Mouse (Mus musculus) adrenal gland, postnatal 14 days (tissue): ENCODE results near the gene Vmn2r51. TPM values are rescaled to one million over a fixed set of nuclear protein-coding genes. Genes with fewer than 3 reads are reported as not detected.
"Not testable (repeated sequence)": the region's sequence is repeated elsewhere in the genome, so short reads cannot be mapped to it uniquely, and the experiment has no call there.

Experiments
- DNase-seq: peaks from one replicate; pipeline ENCODE4 v3.0.0; 2021; ENCODE audit warnings: mixed read lengths
- long read RNA-seq, 2 experiments: library from polyadenylated mRNA; stranded (forward); transcript quantifications; one replicate each; pipeline ENCODE4 v2.0.0; 2021
- total RNA-seq: library from RNA; stranded (reverse); gene quantifications from 2 replicates; pipeline ENCODE4 v1.2.3, GENCODE M21; 2021

Vmn2r51 gene
- total RNA-seq: not detected in 2 replicates
- long read RNA-seq, experiment 1: 0 reads
- long read RNA-seq, experiment 2: 0 reads

DNA sequence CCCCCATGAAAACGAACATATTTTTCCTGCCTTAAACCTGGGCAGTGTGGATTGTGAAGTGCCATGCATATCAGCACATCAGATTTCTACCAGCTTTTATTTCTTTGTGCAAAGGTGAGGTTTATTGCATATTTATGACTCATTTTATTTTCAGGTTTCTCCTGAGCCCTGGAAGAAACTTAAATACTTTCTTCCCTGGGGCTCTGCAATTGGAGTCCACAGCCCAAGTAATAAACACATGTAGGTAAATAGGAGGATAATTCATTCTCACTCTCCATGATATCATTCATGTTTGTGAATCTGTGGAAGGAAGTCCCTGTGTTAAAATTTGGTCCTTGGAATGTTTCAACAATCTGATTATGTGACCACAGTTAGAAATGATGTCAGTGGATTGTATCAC is at the start of gene Vmn2r51:
TSS of gene Vmn2r51 (minus strand) at position 101 of the 400 bp plus-strand sequence.
- DNase-seq: not testable (repeated sequence)

DNA sequence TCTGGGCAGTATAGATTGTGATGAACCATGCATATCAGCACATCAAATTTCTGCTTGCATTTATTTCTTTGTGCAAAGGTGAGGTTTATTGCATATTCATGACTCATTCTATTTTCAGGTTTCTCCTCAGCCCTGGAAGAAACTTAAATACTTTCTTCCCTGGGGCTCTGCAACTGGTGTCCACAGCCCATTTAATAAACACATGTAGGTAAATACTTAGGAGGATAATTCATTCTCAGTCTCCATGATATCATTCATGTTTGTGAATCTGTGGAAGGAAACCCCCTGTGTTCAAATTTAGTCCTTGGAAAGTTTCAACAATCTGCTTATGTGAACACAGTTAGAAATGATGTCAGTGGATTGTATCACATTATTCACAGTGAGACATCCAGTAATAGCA is 52.3 kb downstream of the Vmn2r51 start, which contains the start of gene Vmn2r50:
TSS of gene Vmn2r50 (minus strand) at position 101 of the 400 bp plus-strand sequence.
- DNase-seq: not testable (repeated sequence)

Other genes starting within 250 kb of the Vmn2r51 start
- not detected in 2 replicates for gene Vmn2r48, start 152.2 kb downstream of the Vmn2r51 start, total RNA-seq
- gene Vmn2r49, start 113.5 kb downstream of the Vmn2r51 start, total RNA-seq: not detected in 2 replicates
- gene Vmn2r50, start 52.4 kb downstream of the Vmn2r51 start, total RNA-seq: not detected in 2 replicates
- gene Vmn2r52, start 70.8 kb upstream of the Vmn2r51 start, total RNA-seq: not detected in 2 replicates
- not detected in 2 replicates for gene Vmn1r66, start 172.3 kb upstream of the Vmn2r51 start, total RNA-seq